Mouse (Mus musculus) adrenal gland, adult (tissue): ENCODE results near the gene Wwc2.

Experiments used
- DNase-seq, 2 experiments: peaks; one replicate each; pipeline ENCODE4 v3.0.0; 2022 to 2023; ENCODE audit warnings: low spot score in 1 of 2; ENCODE audit not compliant: inconsistent age in 2 of 2

The Wwc2 gene

GRCm38 (mm10) chr8:47809970-47810665 lies 180.6 kb downstream of the Wwc2 start:
- DNase-seq = no peak

DNA sequence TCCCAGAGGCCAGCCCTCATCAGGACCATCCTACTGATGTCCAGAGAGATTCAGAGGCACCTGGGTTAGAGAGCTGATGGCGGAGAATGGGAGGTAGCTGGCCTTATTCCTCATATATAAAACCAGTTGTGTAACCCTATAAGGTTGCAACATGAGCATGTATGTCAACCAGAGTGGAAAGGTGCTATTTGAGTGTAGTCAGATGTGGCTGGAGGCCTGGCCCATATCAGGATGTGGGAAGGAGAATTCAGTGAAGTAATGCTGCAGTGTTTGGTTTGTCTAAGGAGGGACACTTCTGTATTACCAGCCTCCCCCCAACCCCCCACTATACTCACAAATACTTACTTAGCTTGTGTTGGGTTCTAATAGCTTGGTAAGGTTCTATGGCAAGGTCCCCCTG lies 186.5 kb downstream of the Wwc2 start:
- no peak for DNase-seq

DNA sequence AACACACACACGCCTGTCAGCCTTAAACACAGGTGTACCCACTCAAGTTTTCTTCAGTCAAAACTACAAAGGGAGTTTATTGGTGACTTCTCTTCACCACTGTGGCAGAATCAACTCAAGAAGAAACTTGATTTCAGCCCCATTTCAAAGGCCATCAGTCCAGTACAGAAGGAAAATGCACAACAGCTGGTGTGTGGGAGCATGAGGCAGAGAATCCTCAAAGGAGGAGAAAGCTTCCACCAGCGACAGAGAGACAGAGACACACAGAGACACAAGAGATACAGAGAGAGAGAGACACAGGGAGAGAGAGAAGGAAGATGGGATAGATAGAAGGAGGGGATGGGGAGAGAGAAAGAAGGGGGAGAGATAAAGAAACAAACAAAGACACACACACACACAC lies 188.4 kb downstream of the Wwc2 start:
- no peak for DNase-seq

- no peak for DNase-seq
These were observed 191.3 kb downstream of the Wwc2 start for GRCm38 (mm10) chr8:47799438-47799837.

- no peak for DNase-seq
These were observed 198.7 kb downstream of the Wwc2 start for GRCm38 (mm10) chr8:47791986-47792385.

GRCm38 (mm10) chr8:47787705-47788104 lies 203.0 kb downstream of the Wwc2 start:
- DNase-seq = peak; percentile 84 to 95

DNA sequence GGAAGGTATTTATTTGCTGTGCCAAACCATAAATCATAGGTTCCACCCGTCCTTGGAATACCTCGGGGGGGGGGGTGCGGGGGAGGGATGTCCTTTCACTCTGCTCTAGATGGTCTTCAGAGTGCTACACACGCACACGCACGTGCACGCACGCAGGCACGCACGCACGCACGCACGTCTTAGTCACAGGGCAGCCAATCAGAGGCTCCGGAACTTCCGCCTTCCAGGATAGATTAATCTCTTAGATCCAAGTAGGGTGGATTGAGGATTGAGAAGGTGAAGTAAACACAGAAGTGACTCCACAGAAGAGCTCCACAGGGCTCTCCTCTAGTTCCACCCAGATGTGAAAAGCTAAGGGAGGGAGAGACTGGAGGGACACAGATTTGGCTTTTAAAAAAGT lies 204.4 kb downstream of the Wwc2 start:
- DNase-seq = peak; percentile 23 to 65

- DNase-seq = no peak
These were observed 206.3 kb downstream of the Wwc2 start for GRCm38 (mm10) chr8:47784436-47784835.

- DNase-seq = peak in 1 of 2 experiments; percentile 59
These were observed 206.8 kb downstream of the Wwc2 start for GRCm38 (mm10) chr8:47783944-47784343.

DNA sequence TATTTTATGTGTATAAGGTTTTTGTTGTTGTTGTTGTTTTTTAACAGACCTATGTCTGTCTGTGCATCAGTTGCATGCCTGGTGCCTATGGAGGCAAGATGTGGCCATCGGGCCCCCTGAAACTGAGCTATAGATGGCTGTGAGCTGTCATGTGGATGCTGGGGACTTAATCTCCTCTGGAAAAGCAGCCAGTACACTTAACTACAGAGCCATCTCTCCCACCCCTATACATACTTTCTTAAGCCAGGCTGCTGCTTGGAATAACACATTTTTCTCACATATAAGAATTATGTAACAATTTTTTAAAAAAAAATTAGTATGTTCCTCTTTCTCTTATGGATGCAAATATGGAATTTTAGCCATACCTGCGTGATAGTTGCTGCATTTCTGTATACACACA lies 207.2 kb downstream of the Wwc2 start:
- no peak for DNase-seq

DNA sequence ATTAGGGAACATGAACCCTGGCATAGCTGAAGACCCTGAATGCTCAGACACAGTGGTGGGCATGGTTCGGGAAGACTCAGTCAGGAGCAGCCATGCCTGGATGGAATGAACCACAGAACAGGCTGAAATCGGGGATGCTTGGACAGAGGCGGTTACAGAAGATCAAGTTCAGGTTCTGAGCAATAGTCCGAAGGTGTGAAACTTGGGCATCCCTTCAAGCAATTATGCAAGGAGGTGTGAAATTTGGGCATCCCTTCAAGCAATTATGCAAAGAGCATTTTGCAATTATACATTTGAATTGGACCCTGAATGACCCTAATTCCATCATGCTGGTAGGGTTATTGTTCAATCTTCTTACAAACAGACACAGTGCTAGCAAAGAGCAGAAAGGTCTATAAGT lies 208.8 kb downstream of the Wwc2 start:
- DNase-seq = no peak

GRCm38 (mm10) chr8:47779589-47779988 lies 211.1 kb downstream of the Wwc2 start:
- no peak for DNase-seq

DNA sequence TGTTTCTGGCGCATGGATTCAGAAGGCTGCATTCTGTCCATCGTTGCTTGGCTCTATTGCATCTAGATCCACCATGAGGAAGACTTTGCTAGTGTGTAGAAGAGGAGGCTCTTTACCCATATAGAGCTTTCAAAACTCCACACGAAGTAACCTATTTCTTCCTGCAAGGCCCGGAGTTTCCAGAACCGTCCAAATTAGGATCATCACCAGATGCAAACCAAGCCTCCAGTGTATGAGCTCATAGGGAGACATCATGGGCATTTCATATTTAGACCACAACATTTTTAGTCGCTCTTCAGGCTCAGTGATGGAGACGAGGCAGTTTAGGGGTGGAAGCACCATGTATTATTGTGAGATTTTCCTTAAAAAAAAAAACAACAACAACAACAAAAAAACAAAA lies 213.3 kb downstream of the Wwc2 start:
- no peak for DNase-seq
